Mouse (Mus musculus): Measurements from ENCODE around the gene Lmtk2.

Lmtk2 gene

GRCm38 (mm10) chr5:144112574-144113438 is 12.6 kb downstream of the Lmtk2 start:
- peak; percentile 17 to 30 for DNase-seq

- peak; percentile 19 to 23 for DNase-seq
Observed at GRCm38 (mm10) chr5:144114068-144114467, 13.8 kb downstream of the Lmtk2 start.

GRCm38 (mm10) chr5:144114970-144115627 is 14.9 kb downstream of the Lmtk2 start:
- no peak for DNase-seq

DNA sequence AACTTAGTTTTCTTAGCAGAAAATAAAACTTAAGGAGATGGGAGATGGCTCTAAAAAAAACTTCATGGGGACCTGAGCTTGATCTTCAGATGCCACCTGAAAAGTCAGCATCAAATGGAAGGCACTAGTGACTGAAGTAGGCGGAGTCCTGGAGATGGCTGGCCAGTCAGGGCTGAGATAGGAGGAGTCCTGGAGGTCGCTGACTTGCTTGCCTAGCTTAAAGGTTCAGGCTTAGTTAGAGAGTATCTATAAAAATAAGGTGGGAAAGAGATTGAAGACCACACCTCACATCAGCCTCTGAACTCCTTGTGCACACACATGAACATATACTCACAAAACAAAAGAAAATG is 15.4 kb downstream of the Lmtk2 start:
- no peak for DNase-seq

GRCm38 (mm10) chr5:144118271-144118670 is 18.0 kb downstream of the Lmtk2 start:
- DNase-seq, result no peak

DNA sequence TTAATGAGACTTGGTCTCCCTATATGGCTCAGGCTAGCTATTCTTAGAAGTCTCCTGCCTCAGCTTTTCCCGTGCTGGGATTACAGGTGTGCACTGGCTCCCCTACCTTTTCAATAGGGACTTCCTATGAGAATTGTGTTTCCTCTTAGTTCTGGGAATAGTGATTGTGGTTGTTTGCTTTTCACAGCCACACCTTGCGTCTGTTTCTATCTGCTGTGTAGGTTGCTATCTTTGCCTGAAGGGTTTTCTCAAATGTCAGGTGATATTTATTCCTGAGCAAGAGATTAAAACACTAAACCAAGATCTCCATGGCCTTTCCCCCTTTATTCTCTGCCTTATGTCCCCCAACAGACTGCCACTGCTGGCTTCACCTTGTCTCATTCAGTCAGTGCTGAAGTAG is 19.1 kb downstream of the Lmtk2 start:
- DNase-seq, result no peak

GRCm38 (mm10) chr5:144121489-144121888 is 21.3 kb downstream of the Lmtk2 start:
- DNase-seq, result no peak

DNA sequence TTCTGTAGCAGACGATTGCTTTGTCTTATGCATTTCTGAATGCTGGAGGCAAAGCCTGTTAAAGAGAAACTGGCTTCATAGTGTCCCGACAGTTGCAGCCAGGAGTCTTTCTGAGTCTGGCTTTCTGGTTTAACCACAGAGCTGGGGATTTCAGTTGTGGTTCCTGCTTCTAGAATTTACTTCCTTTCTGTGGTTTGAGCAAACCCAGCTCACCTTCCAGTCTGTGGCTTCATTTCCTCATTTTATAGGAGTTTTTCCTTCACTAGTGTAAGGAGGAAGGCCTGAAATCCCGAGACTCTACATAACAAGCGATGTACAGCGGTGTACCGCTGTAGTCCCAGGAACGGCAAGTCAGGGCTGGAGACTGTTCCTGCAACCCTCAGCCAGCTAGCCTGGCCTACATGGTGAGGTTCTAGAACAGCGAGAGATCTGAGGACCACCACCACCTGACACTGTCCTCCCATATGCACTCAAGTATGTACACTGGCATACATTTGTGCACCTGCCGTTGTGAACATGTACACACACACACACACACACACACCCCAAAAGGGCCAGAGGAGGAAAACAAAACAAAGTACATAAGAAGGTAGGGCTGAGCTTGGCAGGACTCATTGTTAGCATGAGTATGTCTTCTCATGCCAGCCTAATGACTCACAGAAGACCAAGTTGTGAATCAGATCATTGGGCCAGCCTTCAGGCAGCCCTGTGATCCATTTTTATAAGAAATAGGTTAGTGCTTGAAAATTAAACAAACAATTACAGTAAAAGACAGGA is 25.9 kb downstream of the Lmtk2 start:
- no peak for DNase-seq

- DNase-seq, result no peak
Observed at GRCm38 (mm10) chr5:144143531-144143930, 43.3 kb downstream of the Lmtk2 start.

GRCm38 (mm10) chr5:144146898-144147297 is 46.7 kb downstream of the Lmtk2 start:
- no peak for DNase-seq

GRCm38 (mm10) chr5:144149530-144149929 is 49.3 kb downstream of the Lmtk2 start:
- no peak for DNase-seq

DNA sequence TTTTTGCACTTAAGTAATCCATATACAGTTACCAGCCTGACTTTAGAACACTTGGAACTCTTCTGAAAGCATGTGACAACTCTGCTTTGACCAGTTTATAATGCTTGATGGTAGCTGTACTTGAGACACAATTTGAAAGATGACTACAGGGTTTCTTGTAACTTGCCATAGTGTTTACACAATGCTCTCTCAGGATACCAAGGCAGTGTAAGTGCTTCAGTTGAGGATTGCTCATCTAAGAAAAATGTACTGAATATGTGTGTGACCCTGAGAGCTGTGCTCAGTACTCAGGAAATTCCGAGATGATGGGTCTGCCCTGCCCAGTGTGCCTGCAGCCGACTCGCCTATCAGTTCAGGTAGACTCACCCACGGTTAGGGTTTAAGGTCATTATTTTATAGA is 51.0 kb downstream of the Lmtk2 start:
- DNase-seq, result no peak

DNA sequence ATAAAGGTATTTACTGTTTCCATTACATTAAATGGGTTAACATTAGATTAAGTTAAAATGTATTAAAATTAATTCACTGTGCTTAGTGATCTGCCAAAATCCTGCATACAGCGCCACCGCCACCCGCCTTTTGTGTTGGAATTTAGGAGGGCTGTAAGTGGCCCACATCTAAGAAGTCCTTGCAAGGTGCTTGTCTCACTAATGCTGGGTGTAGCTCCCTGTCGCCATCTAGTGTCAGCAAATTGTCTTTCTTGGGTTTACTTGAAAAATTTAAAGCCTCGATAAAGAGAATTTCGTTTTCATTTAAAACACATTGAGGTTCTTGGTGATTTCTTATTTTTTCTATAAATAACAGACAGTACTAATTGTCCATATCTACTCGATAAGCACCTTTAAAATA is 54.3 kb downstream of the Lmtk2 start:
- peak; percentile 64 to 74 for DNase-seq

GRCm38 (mm10) chr5:144158604-144159003 is 58.4 kb downstream of the Lmtk2 start:
- peak; percentile 67 to 75 for DNase-seq

DNA sequence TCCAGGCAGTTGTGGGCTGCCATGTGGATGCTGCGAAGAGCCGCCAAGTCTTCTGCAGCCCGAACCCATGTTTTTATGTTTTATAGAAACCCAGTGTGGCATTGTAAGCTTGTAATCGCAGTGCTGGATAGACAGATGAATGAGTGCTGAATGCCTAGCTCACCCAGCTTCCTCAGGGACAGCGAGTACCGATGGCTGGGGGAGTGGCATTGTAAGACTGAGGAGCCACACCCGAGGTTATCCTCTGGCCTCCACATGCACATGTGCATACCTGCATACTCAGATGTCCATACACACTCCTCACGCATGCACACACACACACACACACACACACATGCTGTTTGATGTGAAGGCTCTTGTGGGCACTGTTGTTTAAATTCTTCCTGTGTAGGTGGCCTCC is 58.9 kb downstream of the Lmtk2 start:
- DNase-seq, result no peak

- no peak for DNase-seq
Observed at GRCm38 (mm10) chr5:144162080-144162812, 62.0 kb downstream of the Lmtk2 start.

GRCm38 (mm10) chr5:144162813-144163517 is 62.7 kb downstream of the Lmtk2 start:
- peak; percentile 66 to 79 for DNase-seq

- no peak for DNase-seq
Observed at GRCm38 (mm10) chr5:144165756-144166155, 65.5 kb downstream of the Lmtk2 start.

GRCm38 (mm10) chr5:144169275-144169975 is 69.2 kb downstream of the Lmtk2 start:
- peak in 1 of 2 experiments; percentile 29 for DNase-seq

DNA sequence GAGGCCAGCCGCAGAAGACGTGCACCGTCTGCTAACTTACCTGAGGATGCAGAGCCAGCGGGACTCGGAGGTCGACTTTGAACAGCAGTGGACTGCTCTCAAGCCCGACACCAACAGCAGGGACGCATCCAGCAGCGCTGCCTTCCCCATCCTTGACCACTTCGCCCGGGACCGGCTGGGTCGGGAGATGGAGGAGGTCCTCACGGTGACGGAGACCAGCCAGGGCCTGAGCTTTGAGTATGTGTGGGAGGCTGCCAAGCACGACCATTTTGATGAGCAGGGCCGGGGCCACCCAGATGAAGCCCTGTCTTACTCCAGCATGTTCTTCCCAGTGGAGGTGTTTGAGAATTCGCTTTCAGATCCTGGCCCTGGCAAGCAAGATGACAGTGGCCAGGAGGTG is 73.4 kb downstream of the Lmtk2 start:
- no peak for DNase-seq

- no peak for DNase-seq
Observed at GRCm38 (mm10) chr5:144178216-144178615, 78.0 kb downstream of the Lmtk2 start.
